10 mouse cellular contexts compared by ENCODE assay signal in the genomic region with DNA sequence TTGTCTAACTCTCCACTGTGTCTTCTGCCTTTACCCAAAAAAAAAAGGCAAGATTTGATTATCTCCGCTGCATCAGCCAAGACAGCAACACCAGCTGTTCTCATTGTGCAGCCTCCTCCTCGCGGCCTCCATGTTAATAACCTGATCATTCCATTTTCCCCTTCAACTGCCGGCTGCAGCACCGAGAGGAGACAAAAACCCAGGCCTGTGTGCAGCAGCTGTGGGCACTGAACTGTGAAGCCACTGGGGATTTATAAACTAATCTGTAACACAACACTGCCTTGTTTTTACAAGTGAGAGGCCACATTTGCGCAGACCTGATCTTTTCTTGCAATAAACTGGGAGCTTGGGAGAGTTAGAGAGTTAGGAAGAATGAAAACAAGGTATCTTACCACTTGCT.
DNase-seq lines count a peak whose midpoint lies in the region; ATAC-seq and TF ChIP-seq lines count a peak whose summit lies in the region.
"Had no signal": no experiment of that assay in that cellular context is flagged by ENCODE, and none has a peak within 500 bp of the region (broad histone marks: within the 10 kb centered on the region; RNA-seq: fewer than 3 reads in every experiment).

No protein-coding gene starts in this region.

- no peak for DNase-seq in layer of hippocampus, adult 2 months (ENCODE audit: low spot score in 2 of 2)
- no peak for DNase-seq in layer of hippocampus, postnatal 14 days (ENCODE audit: low spot score in 2 of 2)
- peak; percentile 25 for DNase-seq in forelimb bud, embryonic 11.5 days (ENCODE audit: low read depth, low spot score)
- peak; percentile 4 to 63 for DNase-seq in spleen, postnatal 10 days (ENCODE audit: low spot score in 2 of 2)
- DNase-seq in layer of hippocampus, adult 8-10 months (ENCODE audit: low spot score in 2 of 2): no peak
- no peak for DNase-seq in left cerebral cortex, postnatal 36 days (ENCODE audit: low spot score in 2 of 2)
- no peak for DNase-seq in right cerebral cortex, adult 2 months (ENCODE audit: low spot score in 2 of 2)
- DNase-seq: adrenal gland, postnatal 36 days had no signal

- H3K36me3 ChIP-seq in limb, embryonic 13.5 days: no peaks in the 10 kb centered on the region

- TF ChIP-seq CTCF in layer of hippocampus, adult 2 months (conservative IDR thresholded peaks at IDR 0.05): no peak

- no peak overlapping the region for H3K4me2 ChIP-seq in limb, embryonic 13.5 days (replicated peaks)

- H3K9ac ChIP-seq in limb, embryonic 13.5 days: no peak overlapping the region

- H3K27me3 ChIP-seq in limb, embryonic 13.5 days: no peaks in the 10 kb centered on the region

- 16% methylated on average over 6 of the region's 6 CpGs for WGBS in limb, embryonic 13.5 days

- H3K27ac ChIP-seq in layer of hippocampus, adult 2 months: 0 out of 2 replicates have a peak overlapping the region, but pooled peaks have one; percentile 12
- H3K27ac ChIP-seq in limb, embryonic 13.5 days: no peak overlapping the region
- H3K27ac ChIP-seq: macrophage had no signal

- intact Hi-C loops in left cerebral cortex, postnatal 36 days (cut with DNase I): no loop called here

- no peak overlapping the region for H3K4me3 ChIP-seq in layer of hippocampus, adult 2 months
- H3K4me3 ChIP-seq in limb, embryonic 13.5 days: no peak overlapping the region

- peak; percentile 81; the same call in 1 of the 2 replicates for ATAC-seq in limb, embryonic 13.5 days (ENCODE audit: low FRiP score, low read depth)

- peaks cover 6% of the 10 kb centered on the region for H3K4me1 ChIP-seq in limb, embryonic 13.5 days

- no peaks in the 10 kb centered on the region for H3K9me3 ChIP-seq in limb, embryonic 13.5 days

Comparison
In these comparisons a context has a peak if more than half of its experiments do, and no peak if none do; other contexts are left out.
1. DNase-seq: peak in forelimb bud, embryonic 11.5 days (single experiment) and spleen, postnatal 10 days (2 of 2); none in layer of hippocampus, adult 2 months (0 of 2), layer of hippocampus, postnatal 14 days (0 of 2), layer of hippocampus, adult 8-10 months (0 of 2), left cerebral cortex, postnatal 36 days (0 of 2) and right cerebral cortex, adult 2 months (0 of 2).